Comparison of ENCODE assay signal across 8 mouse cellular contexts in the genomic region with DNA sequence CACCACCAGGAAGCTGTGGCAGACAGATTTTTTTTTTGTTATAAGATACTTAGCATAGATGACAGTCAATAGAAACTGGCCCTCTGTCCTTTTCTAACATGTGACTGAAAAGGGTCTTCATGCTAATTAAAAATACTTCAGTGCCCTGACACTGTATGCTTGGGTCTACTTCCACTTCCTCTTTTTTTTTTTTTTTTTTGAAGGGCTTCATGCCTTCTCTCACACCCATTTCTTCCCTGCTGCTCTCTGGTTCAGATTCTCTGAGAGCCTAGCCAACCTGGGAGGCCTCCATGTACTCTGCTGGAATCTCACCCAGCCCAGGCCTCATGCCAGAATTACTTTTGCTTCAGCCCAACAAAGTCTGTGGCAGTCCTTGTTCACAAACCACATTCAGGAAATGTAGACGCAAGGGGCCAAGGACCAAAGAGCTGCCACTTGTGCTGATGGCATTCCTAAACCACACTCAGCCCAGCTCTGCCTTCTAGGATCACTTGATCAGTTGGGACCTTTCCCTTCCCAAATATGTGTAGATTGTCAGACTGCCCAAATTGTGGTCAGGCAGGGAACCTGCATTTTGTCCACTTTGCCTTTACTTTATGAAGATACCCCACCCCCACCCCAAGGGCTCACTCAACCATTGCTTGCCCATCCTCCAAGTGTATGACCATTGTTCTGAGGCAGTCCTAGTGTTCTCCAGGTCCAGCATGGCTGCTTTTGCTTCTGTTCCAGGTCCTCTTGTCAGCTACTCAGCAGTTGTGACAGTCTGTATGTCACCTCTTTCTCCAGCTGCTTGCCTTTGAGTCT. TPM values are rescaled to one million over a fixed set of nuclear protein-coding genes. Genes with fewer than 3 reads are reported as not detected.
DNase-seq lines count a peak whose midpoint lies in the region; ATAC-seq and TF ChIP-seq lines count a peak whose summit lies in the region.

No protein-coding gene starts in this region.

- intact Hi-C loops in left cerebral cortex, adult 2 months (cut with DNase I): loop anchor here (5.0 kb wide), 1 partner anchor 115 kb away; no protein-coding TSS in a partner anchor

- peak; percentile 33; the same call in 1 of the 2 replicates for ATAC-seq in forebrain, embryonic 15.5 days (replicated peaks)
- no peak for ATAC-seq in heart, embryonic 13.5 days (ENCODE audit: extremely low read depth, insufficient number of reproducible peaks, low FRiP score, low TSS enrichment)
- ATAC-seq in lung, embryonic 15.5 days (ENCODE audit: borderline replicate concordance, extremely low read depth, low FRiP score, low TSS enrichment): peak; percentile 62

- no peak overlapping the region for H3K27ac ChIP-seq in forebrain, embryonic 15.5 days (replicated peaks)
- no peak overlapping the region for H3K27ac ChIP-seq in forebrain, embryonic 10.5 days
- H3K27ac ChIP-seq in heart, embryonic 13.5 days (replicated peaks): peak overlapping the region; percentile 48; the same call in 1 of the 2 replicates
- H3K27ac ChIP-seq in lung, embryonic 15.5 days: peak overlapping the region; percentile 29; the same call in 1 of the 2 replicates
- H3K27ac ChIP-seq in left cerebral cortex, adult 2 months: no peak overlapping the region

- peaks cover 27% of the 10 kb centered on the region for H3K4me1 ChIP-seq in forebrain, embryonic 15.5 days
- H3K4me1 ChIP-seq in forebrain, embryonic 10.5 days: peaks cover 52% of the 10 kb centered on the region
- peaks cover 42% of the 10 kb centered on the region for H3K4me1 ChIP-seq in heart, embryonic 13.5 days
- H3K4me1 ChIP-seq in lung, embryonic 15.5 days: peaks cover 8% of the 10 kb centered on the region; the same call in 1 of the 2 replicates

- no peak overlapping the region for H3K4me2 ChIP-seq in forebrain, embryonic 15.5 days (replicated peaks)
- no peak overlapping the region for H3K4me2 ChIP-seq in heart, embryonic 13.5 days
- no peak overlapping the region for H3K4me2 ChIP-seq in lung, embryonic 15.5 days

- H3K4me3 ChIP-seq in forebrain, embryonic 15.5 days: no peak overlapping the region
- H3K4me3 ChIP-seq in forebrain, embryonic 10.5 days: no peak overlapping the region
- no peak overlapping the region for H3K4me3 ChIP-seq in heart, embryonic 13.5 days
- H3K4me3 ChIP-seq in lung, embryonic 15.5 days: no peak overlapping the region
- H3K4me3 ChIP-seq in left cerebral cortex, adult 2 months: no peak overlapping the region

- no peaks in the 10 kb centered on the region for H3K27me3 ChIP-seq in forebrain, embryonic 15.5 days
- H3K27me3 ChIP-seq in forebrain, embryonic 10.5 days (ENCODE audit: poor library complexity, severe bottlenecking): peaks cover 29% of the 10 kb centered on the region
- no peaks in the 10 kb centered on the region for H3K27me3 ChIP-seq in heart, embryonic 13.5 days (replicated peaks)
- no peaks in the 10 kb centered on the region for H3K27me3 ChIP-seq in lung, embryonic 15.5 days

- H3K36me3 ChIP-seq in forebrain, embryonic 15.5 days: no peaks in the 10 kb centered on the region
- peaks cover 32% of the 10 kb centered on the region for H3K36me3 ChIP-seq in forebrain, embryonic 10.5 days (replicated peaks)
- peaks cover 12% of the 10 kb centered on the region for H3K36me3 ChIP-seq in heart, embryonic 13.5 days
- H3K36me3 ChIP-seq in lung, embryonic 15.5 days: no peaks in the 10 kb centered on the region

- no peak overlapping the region for H3K9ac ChIP-seq in forebrain, embryonic 15.5 days (replicated peaks)
- no peak overlapping the region for H3K9ac ChIP-seq in heart, embryonic 13.5 days
- no peak overlapping the region for H3K9ac ChIP-seq in lung, embryonic 15.5 days

- no peak for DNase-seq in forebrain, embryonic 10.5 days (ENCODE audit: extremely low spot score, low spot score)
- DNase-seq in right cerebral cortex, postnatal 10 days (ENCODE audit: low spot score in 2 of 2): peak; percentile 75 to 81
- DNase-seq in right cerebral cortex, postnatal 36 days (ENCODE audit: low spot score in 2 of 2): no peak
- peak; percentile 65 for DNase-seq in testis, postnatal 14 days (ENCODE audit: low spot score)
- no peak for DNase-seq in left cerebral cortex, adult 2 months (ENCODE audit: extremely low spot score in 1 of 2, low spot score in 2 of 2)

- no peaks in the 10 kb centered on the region for H3K9me3 ChIP-seq in forebrain, embryonic 15.5 days
- no peaks in the 10 kb centered on the region; the same call in 1 of the 2 replicates for H3K9me3 ChIP-seq in forebrain, embryonic 10.5 days
- H3K9me3 ChIP-seq in heart, embryonic 13.5 days: no peaks in the 10 kb centered on the region
- H3K9me3 ChIP-seq in lung, embryonic 15.5 days: no peaks in the 10 kb centered on the region

- WGBS in forebrain, embryonic 15.5 days: 50% methylated on average over 1 of the region's 1 CpGs
- WGBS in forebrain, embryonic 10.5 days: 93% methylated on average over 1 of the region's 1 CpGs
- WGBS in heart, embryonic 13.5 days: 35% methylated on average over 1 of the region's 1 CpGs
- 44% methylated on average over 1 of the region's 1 CpGs for WGBS in lung, embryonic 15.5 days

- TF ChIP-seq CTCF in left cerebral cortex, adult 2 months (IDR thresholded peaks at IDR 0.05): no peak

RNA-seq across cellular contexts. Expression of gene Bend5, which starts 27.8 kb away (rescaled TPM):
- polyA plus RNA-seq in forebrain, embryonic 15.5 days (2015; fragmentation: Nextera tagmentation; extraction: Ambion mirVana): 59.8 and 60.4 TPM in 2 replicates
- 23.0 and 25.6 TPM in 2 replicates for polyA plus RNA-seq in forebrain, embryonic 10.5 days (2016; fragmentation: Nextera tagmentation; extraction: Ambion mirVana)
- polyA plus RNA-seq in heart, embryonic 13.5 days (2015; fragmentation: Nextera tagmentation; extraction: Ambion mirVana): 16.6 and 18.3 TPM in 2 replicates
- 23.3 and 24.2 TPM in 2 replicates for polyA plus RNA-seq in lung, embryonic 15.5 days (2015; fragmentation: Nextera tagmentation; extraction: Ambion mirVana)
- total RNA-seq in left cerebral cortex, adult 2 months (2021): 10 to 100 TPM; 17.3 to 18.7 TPM

Comparison
In these comparisons a context has a peak if more than half of its experiments do, and no peak if none do; other contexts are left out.
1. DNase-seq: peak in right cerebral cortex, postnatal 10 days (2 of 2) and testis, postnatal 14 days (single experiment); none in forebrain, embryonic 10.5 days (single experiment), right cerebral cortex, postnatal 36 days (0 of 2) and left cerebral cortex, adult 2 months (0 of 2).
2. H3K27ac ChIP-seq: peak in heart, embryonic 13.5 days (single experiment) and lung, embryonic 15.5 days (single experiment); none in forebrain, embryonic 15.5 days (single experiment), forebrain, embryonic 10.5 days (single experiment) and left cerebral cortex, adult 2 months (single experiment).